Mouse (Mus musculus) testis, adult 2 months (tissue): ENCODE data around the gene Supt20.

Experiments used
- CTCF ChIP-seq: fragments of 200-500 bp; IDR thresholded peaks from 2 replicates; pipeline ENCODE4 v1.5.1; 2012; ENCODE audit warnings: low read depth, mild to moderate bottlenecking, inconsistent platforms, low read length, moderate library complexity; ENCODE audit not compliant: control insufficient read depth, insufficient read depth, insufficient replicate concordance
- POLR2A ChIP-seq: fragments of 200-500 bp; IDR thresholded peaks from 2 replicates; pipeline ENCODE4 v1.6.1; 2012; ENCODE audit warnings: low read depth, mild to moderate bottlenecking, inconsistent platforms, low read length, moderate library complexity; ENCODE audit not compliant: control insufficient read depth

- TF ChIP-seq POLR2A (no peak), CTCF (no peak)
These were observed 34.5 kb upstream of the Supt20 start for GRCm38 (mm10) chr3:54657888-54658626.
